In genomic region chr4:150379313-150379712, GRCm38 (mm10) we compare ENCODE assay signal across 22 mouse cellular contexts.
DNase-seq lines count a peak whose midpoint lies in the region; ATAC-seq and TF ChIP-seq lines count a peak whose summit lies in the region.
"Had no signal": no experiment of that assay in that cellular context is flagged by ENCODE, and none has a peak within 500 bp of the region (broad histone marks: within the 10 kb centered on the region; RNA-seq: fewer than 3 reads in every experiment).

No protein-coding gene starts in this region.

- H3K4me2 ChIP-seq in liver, embryonic 11.5 days: no peak overlapping the region
- H3K4me2 ChIP-seq in intestine, postnatal 0 days (replicated peaks; ENCODE audit: low read depth): no peak overlapping the region
- no peak overlapping the region for H3K4me2 ChIP-seq in midbrain, embryonic 13.5 days (replicated peaks)
- H3K4me2 ChIP-seq: embryonic facial prominence, embryonic 15.5 days; heart, embryonic 15.5 days; hindbrain, embryonic 13.5 days had no signal

- no peaks in the 10 kb centered on the region for H3K27me3 ChIP-seq in liver, embryonic 11.5 days (replicated peaks; ENCODE audit: control insufficient read depth, insufficient read depth, low read length)
- H3K27me3 ChIP-seq in intestine, postnatal 0 days (replicated peaks; ENCODE audit: control insufficient read depth, insufficient read depth, low read length): no peaks in the 10 kb centered on the region
- H3K27me3 ChIP-seq in midbrain, embryonic 13.5 days: no peaks in the 10 kb centered on the region
- H3K27me3 ChIP-seq: embryonic facial prominence, embryonic 15.5 days; heart, embryonic 15.5 days; hindbrain, embryonic 13.5 days had no signal

- H3K27ac ChIP-seq in liver, embryonic 11.5 days (ENCODE audit: low read depth, low read length): no peak overlapping the region
- peak overlapping the region; percentile 73 for H3K27ac ChIP-seq in intestine, postnatal 0 days (ENCODE audit: low read depth, low read length)
- no peak overlapping the region for H3K27ac ChIP-seq in midbrain, embryonic 13.5 days
- H3K27ac ChIP-seq: embryonic facial prominence, embryonic 15.5 days; forebrain, embryonic 10.5 days; gastrocnemius, adult 2 months; heart, embryonic 10.5 days; heart, embryonic 15.5 days had no signal

- no peaks in the 10 kb centered on the region for H3K9me3 ChIP-seq in liver, embryonic 11.5 days (ENCODE audit: control insufficient read depth, low read length)
- no peaks in the 10 kb centered on the region for H3K9me3 ChIP-seq in intestine, postnatal 0 days (ENCODE audit: control insufficient read depth)
- H3K9me3 ChIP-seq in midbrain, embryonic 13.5 days: no peaks in the 10 kb centered on the region
- H3K9me3 ChIP-seq: embryonic facial prominence, embryonic 15.5 days; forebrain, embryonic 10.5 days; heart, embryonic 10.5 days; heart, embryonic 15.5 days; hindbrain, embryonic 13.5 days had no signal

- no peak overlapping the region for H3K9ac ChIP-seq in liver, embryonic 11.5 days (ENCODE audit: low read depth, low read length)
- H3K9ac ChIP-seq in intestine, postnatal 0 days (ENCODE audit: low read depth, low read length): no peak overlapping the region
- H3K9ac ChIP-seq in midbrain, embryonic 13.5 days (replicated peaks): no peak overlapping the region
- H3K9ac ChIP-seq: embryonic facial prominence, embryonic 15.5 days; heart, embryonic 15.5 days; hindbrain, embryonic 13.5 days had no signal

- H3K4me1 ChIP-seq in liver, embryonic 11.5 days (replicated peaks; ENCODE audit: control insufficient read depth, insufficient read depth, low read length): peaks cover 45% of the 10 kb centered on the region
- H3K4me1 ChIP-seq in intestine, postnatal 0 days (replicated peaks; ENCODE audit: control insufficient read depth, insufficient read depth, low read length): peaks cover 8% of the 10 kb centered on the region
- H3K4me1 ChIP-seq in midbrain, embryonic 13.5 days (replicated peaks): peaks cover 62% of the 10 kb centered on the region

- no peaks in the 10 kb centered on the region for H3K36me3 ChIP-seq in liver, embryonic 11.5 days (ENCODE audit: control insufficient read depth, insufficient read depth, low read length)
- no peaks in the 10 kb centered on the region for H3K36me3 ChIP-seq in intestine, postnatal 0 days (ENCODE audit: control insufficient read depth, insufficient read depth)
- H3K36me3 ChIP-seq in midbrain, embryonic 13.5 days: no peaks in the 10 kb centered on the region
- H3K36me3 ChIP-seq: embryonic facial prominence, embryonic 15.5 days; forebrain, embryonic 10.5 days; heart, embryonic 10.5 days; heart, embryonic 15.5 days; hindbrain, embryonic 13.5 days had no signal

- no peak for ATAC-seq in liver, embryonic 11.5 days (replicated peaks; ENCODE audit: low FRiP score)
- ATAC-seq in intestine, postnatal 0 days: 0 out of 2 replicates have a peak, but pooled peaks have one; percentile 22
- ATAC-seq in midbrain, embryonic 13.5 days: no peak
- ATAC-seq: forebrain, embryonic 14.5 days had no signal

- peak; percentile 21 for DNase-seq in liver
- DNase-seq in liver, embryonic 11.5 days (ENCODE audit: low spot score): no peak
- peak; percentile 45 for DNase-seq in thymus, postnatal 4 days
- no peak for DNase-seq in thymus, postnatal 10 days (ENCODE audit: low spot score in 2 of 2)
- no peak for DNase-seq in urinary bladder, postnatal 10 days (ENCODE audit: low spot score)
- no peak for DNase-seq in ovary, postnatal 36 days (ENCODE audit: low spot score)
- DNase-seq: cerebellum, adult 11 months; cerebellum, adult 8-10 months; cerebellum, postnatal 14 days; embryo, embryonic 11 days; gastrocnemius, adult 2 months; gastrocnemius, postnatal 25 days; heart, postnatal 14 days had no signal

- H3K4me3 ChIP-seq in liver, embryonic 11.5 days (ENCODE audit: low read depth, low read length): no peak overlapping the region
- no peak overlapping the region for H3K4me3 ChIP-seq in intestine, postnatal 0 days (ENCODE audit: low read depth, low read length)
- H3K4me3 ChIP-seq in midbrain, embryonic 13.5 days (replicated peaks): no peak overlapping the region
- H3K4me3 ChIP-seq: embryonic facial prominence, embryonic 15.5 days; erythroblast, embryonic 14.5 days; forebrain, embryonic 10.5 days; gastrocnemius, adult 2 months; heart, embryonic 10.5 days; heart, embryonic 15.5 days; hindbrain, embryonic 13.5 days had no signal

- TF ChIP-seq CTCF in intestine, postnatal 0 days (IDR thresholded peaks at IDR 0.05; ENCODE audit: low read depth): no peak

- WGBS in liver, embryonic 11.5 days: 66% methylated on average over 6 of the region's 6 CpGs
- 44% methylated on average over 6 of the region's 6 CpGs for WGBS in intestine, postnatal 0 days
- 82% methylated on average over 6 of the region's 6 CpGs for WGBS in midbrain, embryonic 13.5 days

Comparison
In these comparisons a context has a peak if more than half of its experiments do, and no peak if none do; other contexts are left out.
1. DNase-seq: peak in liver (single experiment) and thymus, postnatal 4 days (single experiment); none in liver, embryonic 11.5 days (single experiment), thymus, postnatal 10 days (0 of 2), urinary bladder, postnatal 10 days (single experiment) and ovary, postnatal 36 days (single experiment).